Mouse (Mus musculus) G1E (cell line): ENCODE measurements around the gene Tuba8. TPM values are rescaled to one million over a fixed set of nuclear protein-coding genes. Genes with fewer than 3 reads are reported as not detected.

Experiments used
- ATAC-seq: 2 replicates; pipeline ENCODE4 v1.8.0; 2016; ENCODE audit warnings: mild to moderate bottlenecking; ENCODE audit not compliant: insufficient number of reproducible peaks, poor library complexity, low FRiP score, severe bottlenecking; ENCODE audit errors: extremely low read depth
- DNase-seq: peaks from one replicate; pipeline ENCODE4 v3.0.0; 2012; ENCODE audit warnings: low spot score
- H3K27me3 ChIP-seq: 2 replicates; pipeline ENCODE4 v1.6.1; 2012; ENCODE audit warnings: mild to moderate bottlenecking, low read length, inconsistent platforms; ENCODE audit not compliant: insufficient read depth
- H3K36me3 ChIP-seq: replicated peaks from 2 replicates; pipeline ENCODE3; 2012; ENCODE audit warnings: mild to moderate bottlenecking, inconsistent platforms
- H3K4me1 ChIP-seq: 2 replicates; pipeline ENCODE4 v1.6.1; 2012; ENCODE audit warnings: low read depth, low read length, inconsistent platforms, mixed read lengths; ENCODE audit not compliant: insufficient read depth
- H3K4me3 ChIP-seq: 2 replicates; pipeline ENCODE4 v1.5.1; 2012; ENCODE audit warnings: low read depth, mild to moderate bottlenecking, inconsistent platforms, low read length, moderate library complexity, mixed read lengths
- H3K9me3 ChIP-seq: replicated peaks from 2 replicates; pipeline ENCODE4 v1.6.1; 2012; ENCODE audit warnings: inconsistent platforms
- CTCF ChIP-seq: IDR thresholded peaks from 2 replicates; pipeline ENCODE4 v1.5.1; 2012; ENCODE audit warnings: low read depth, low read length, inconsistent platforms, mixed read lengths
- GATA1 ChIP-seq: IDR thresholded peaks from 2 replicates; pipeline ENCODE4 v1.6.1; 2012; ENCODE audit warnings: borderline replicate concordance, low read length, inconsistent platforms, mixed read lengths
- GATA2 ChIP-seq: IDR thresholded peaks from 2 replicates; pipeline ENCODE4 v1.6.1; 2012; ENCODE audit warnings: low read depth, low read length, inconsistent platforms, borderline replicate concordance
- POLR2AphosphoS5 ChIP-seq: IDR thresholded peaks from 2 replicates; pipeline ENCODE4 v1.6.1; 2012; ENCODE audit warnings: low read depth, low read length, inconsistent platforms; ENCODE audit not compliant: insufficient replicate concordance
- TAL1 ChIP-seq: conservative IDR thresholded peaks from 2 replicates; pipeline ENCODE4 v1.6.1; 2012; ENCODE audit warnings: low read depth, low read length, inconsistent platforms, mixed read lengths
- polyA plus RNA-seq: library from polyadenylated mRNA; stranded (reverse); fragments of >175 nt; gene quantifications from 2 replicates; pipeline ENCODE4 v1.2.3, GENCODE M21; 2012
- total RNA-seq, 2 experiments: library from RNA; stranded (forward) in 1 of 2; stranded (reverse) in 1 of 2; fragments of 200-1000 nt in 1 of 2; fragments of >200 nt in 1 of 2; fragmentation: Nextera tagmentation in 1 of 2; gene quantifications; 2 replicates each; pipeline ENCODE4 v1.2.3; 2014 to 2017

Gene Tuba8
- total and polyA plus RNA-seq, 3 experiments = 0.03 to 0.38 TPM; not detected in 1

DNA sequence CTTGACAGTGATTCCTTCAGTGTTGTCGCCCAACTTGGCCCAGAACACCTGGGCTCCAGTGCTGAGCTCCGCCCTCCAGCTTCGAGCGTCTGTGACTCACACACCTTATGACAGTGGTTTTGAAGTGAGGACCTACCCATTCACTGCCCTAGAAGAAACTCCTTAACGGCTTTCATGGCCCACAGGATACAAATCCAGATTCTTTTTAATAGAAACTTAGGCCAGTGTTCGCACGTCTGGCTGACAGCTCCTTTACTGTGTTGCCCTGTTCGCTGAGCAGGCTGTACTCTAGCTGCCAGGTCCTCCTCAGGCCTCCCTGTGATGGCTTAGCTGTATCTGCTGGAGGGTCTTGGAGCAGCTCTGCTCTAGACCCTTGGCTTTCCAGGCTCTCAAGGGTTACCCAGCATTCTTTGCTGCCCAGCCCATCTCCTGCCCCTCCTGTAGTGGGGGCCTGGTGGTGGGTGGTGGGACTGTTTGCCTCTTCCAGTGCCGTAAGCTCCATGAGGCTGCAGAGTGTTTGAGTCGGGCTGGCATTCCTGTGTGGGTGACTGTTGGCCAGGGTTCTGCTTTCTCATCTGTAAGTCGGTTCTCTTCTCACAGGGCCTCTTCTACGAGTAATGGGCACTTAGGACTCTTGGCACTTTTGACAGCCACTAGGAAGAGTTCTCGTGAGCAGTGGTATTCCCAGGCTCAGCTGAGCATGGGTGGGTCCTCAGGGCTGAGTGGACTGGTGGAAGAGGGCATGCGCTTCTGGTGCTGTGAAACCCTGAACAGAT, 15.4 kb upstream of the Tuba8 start:
- H3K9me3 ChIP-seq = no peaks in the 10 kb centered on the region
- H3K36me3 ChIP-seq = peaks cover 74% of the 10 kb centered on the region
- TF ChIP-seq GATA2 (no peak), CTCF (no peak), TAL1 (no peak), GATA1 (no peak), POLR2AphosphoS5 (no peak)
- no peak for DNase-seq
- no peaks in the 10 kb centered on the region for H3K27me3 ChIP-seq
- ATAC-seq = no peak
- peaks cover 3% of the 10 kb centered on the region; the same call in 1 of the 2 replicates for H3K4me1 ChIP-seq
- H3K4me3 ChIP-seq = no peak overlapping the region

DNA sequence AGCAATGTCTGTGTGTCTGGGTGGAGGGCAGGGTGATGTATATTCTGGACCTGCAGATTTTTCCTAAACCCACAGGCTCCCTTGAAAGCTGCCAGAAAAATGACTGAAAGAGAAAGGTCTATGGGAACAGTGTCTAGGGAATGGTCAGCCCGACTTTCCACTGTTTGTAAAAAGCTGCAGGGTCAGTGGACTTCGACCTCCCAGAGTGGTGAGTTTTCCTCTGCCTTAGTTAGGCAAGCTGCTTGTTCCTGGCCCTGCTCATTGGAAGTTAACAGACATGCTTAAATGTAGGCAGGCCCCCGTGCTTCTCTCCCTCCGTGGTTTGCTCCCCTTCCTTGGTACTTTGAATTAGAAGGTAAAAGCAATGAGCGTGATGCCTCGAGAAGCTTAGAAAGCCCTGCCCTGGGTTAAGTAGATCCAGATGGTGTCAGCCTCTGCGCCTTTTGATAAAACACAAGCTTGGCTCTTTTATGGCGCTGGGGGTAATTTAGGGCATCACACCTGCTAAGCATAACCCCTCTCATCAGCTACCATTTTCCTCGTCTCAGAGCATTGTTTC, 12.6 kb upstream of the Tuba8 start:
- peaks cover 55% of the 10 kb centered on the region for H3K36me3 ChIP-seq
- no peaks in the 10 kb centered on the region for H3K4me1 ChIP-seq
- H3K27me3 ChIP-seq = no peaks in the 10 kb centered on the region
- ATAC-seq = no peak
- DNase-seq = no peak
- H3K9me3 ChIP-seq = no peaks in the 10 kb centered on the region
- H3K4me3 ChIP-seq = no peak overlapping the region
- no peak for TF ChIP-seq GATA2
- no peak for TF ChIP-seq GATA1
- no peak for TF ChIP-seq POLR2AphosphoS5
- no peak for TF ChIP-seq CTCF
- TF ChIP-seq TAL1 = no peak

DNA sequence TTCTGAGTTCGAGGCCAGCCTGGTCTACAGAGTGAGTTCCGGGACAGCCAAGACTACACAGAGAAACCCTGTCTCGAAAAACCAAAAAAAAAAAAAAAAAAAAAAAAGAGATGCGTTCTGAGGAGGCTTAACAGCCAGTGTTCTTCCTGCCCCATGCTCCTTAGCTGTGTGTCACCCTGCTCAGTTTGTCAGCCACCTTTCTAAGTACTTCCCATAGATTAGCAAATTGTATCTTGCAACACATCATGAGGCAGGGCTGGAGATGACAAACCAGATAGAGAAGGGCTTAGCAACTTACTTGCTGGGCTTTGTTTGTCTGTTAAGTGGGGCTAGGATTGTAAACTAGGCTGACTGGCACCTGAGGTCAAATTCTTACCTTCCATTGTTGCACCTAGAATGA, 10.0 kb upstream of the Tuba8 start:
- no peak overlapping the region for H3K4me3 ChIP-seq
- H3K4me1 ChIP-seq = no peaks in the 10 kb centered on the region
- no peak for ATAC-seq
- H3K27me3 ChIP-seq = no peaks in the 10 kb centered on the region
- peaks cover 39% of the 10 kb centered on the region for H3K36me3 ChIP-seq
- no peaks in the 10 kb centered on the region for H3K9me3 ChIP-seq
- no peak for DNase-seq
- TF ChIP-seq GATA1 = no peak
- no peak for TF ChIP-seq POLR2AphosphoS5
- no peak for TF ChIP-seq CTCF
- no peak for TF ChIP-seq GATA2

- no peak for DNase-seq
- ATAC-seq = no peak
- Histone ChIP-seq H3K27me3 (no peaks in the 10 kb centered on the region), H3K36me3 (peaks cover 24% of the 10 kb centered on the region), H3K4me3 (no peak overlapping the region), H3K9me3 (no peaks in the 10 kb centered on the region), H3K4me1 (no peaks in the 10 kb centered on the region)
- TF ChIP-seq CTCF (no peak), POLR2AphosphoS5 (no peak), GATA1 (no peak), TAL1 (no peak), GATA2 (no peak)
Observed at GRCm38 (mm10) chr6:121202026-121202425, 8.5 kb upstream of the Tuba8 start.

DNA sequence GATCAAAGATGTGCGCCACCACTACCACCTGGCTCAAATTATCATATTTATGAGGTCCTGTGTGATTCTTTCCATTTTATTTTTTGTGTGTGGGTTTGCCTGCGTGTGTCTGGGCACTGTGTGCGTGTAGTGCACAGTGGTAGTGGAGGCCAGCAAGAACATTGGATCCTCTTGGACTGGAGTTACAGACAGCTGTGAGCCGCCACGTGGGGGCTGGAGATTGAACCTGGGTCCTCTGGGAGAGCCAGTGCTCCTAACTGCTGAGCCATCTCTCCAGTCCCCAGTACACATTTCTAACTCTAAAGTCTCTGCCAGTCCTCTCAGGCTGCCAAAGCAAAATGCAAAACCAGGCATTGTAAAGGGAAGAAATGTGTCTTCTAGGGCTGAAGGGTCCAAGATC, 4.0 kb upstream of the Tuba8 start:
- Histone ChIP-seq H3K27me3 (peaks cover 13% of the 10 kb centered on the region; the same call in 1 of the 2 replicates), H3K36me3 (peaks cover 12% of the 10 kb centered on the region), H3K4me3 (no peak overlapping the region), H3K4me1 (peaks cover under 1% of the 10 kb centered on the region; the same call in 1 of the 2 replicates), H3K9me3 (peaks cover 4% of the 10 kb centered on the region)
- TF ChIP-seq TAL1 = no peak
- TF ChIP-seq POLR2AphosphoS5 = no peak
- TF ChIP-seq CTCF = no peak
- no peak for TF ChIP-seq GATA2
- ATAC-seq (no peak), DNase-seq (no peak)

DNA sequence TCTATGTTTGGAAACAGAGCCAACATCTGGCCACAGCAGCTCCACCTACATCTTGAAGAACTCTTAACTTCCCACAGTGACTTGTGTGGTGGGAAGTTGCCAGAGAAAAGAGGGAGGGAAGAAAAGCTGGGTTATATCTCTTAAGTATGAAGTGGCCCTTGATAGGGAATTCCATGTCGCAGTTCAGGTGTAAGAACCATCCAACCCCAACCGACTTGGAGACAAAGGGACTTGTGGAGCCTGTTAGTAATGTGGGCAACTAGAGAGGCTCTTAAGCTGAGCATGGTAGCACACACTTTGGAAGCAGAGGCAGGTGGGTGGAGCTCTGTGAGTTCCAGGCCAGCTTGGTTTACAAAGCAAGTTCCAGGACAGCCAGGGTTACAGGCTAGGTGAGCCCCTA, 912 bp upstream of the Tuba8 start:
- H3K36me3 ChIP-seq = no peaks in the 10 kb centered on the region
- TF ChIP-seq CTCF (no peak), TAL1 (no peak), GATA1 (no peak), POLR2AphosphoS5 (no peak), GATA2 (no peak)
- peaks cover 20% of the 10 kb centered on the region for H3K27me3 ChIP-seq
- peaks cover 4% of the 10 kb centered on the region for H3K9me3 ChIP-seq
- DNase-seq (no peak), ATAC-seq (no peak)
- peaks cover 6% of the 10 kb centered on the region for H3K4me1 ChIP-seq
- no peak overlapping the region for H3K4me3 ChIP-seq
